Mouse (Mus musculus): ENCODE results near the gene Myh11. TPM values are rescaled to one million over a fixed set of nuclear protein-coding genes. Genes with fewer than 3 reads are reported as not detected.

Myh11 gene
- total and polyA plus RNA-seq, 3 experiments = 16.9 to 34.4 (median 31.7) TPM

- 73% methylated on average over 3 of the region's 3 CpGs for WGBS
- H3K27me3 ChIP-seq (ENCODE audit: control insufficient read depth, insufficient read depth, low read length) = no peaks in the 10 kb centered on the region
- intact Hi-C loops (cut with DNase I) = no loop called here
- H3K4me3 ChIP-seq = no peak overlapping the region
- no peak for DNase-seq
- H3K27ac ChIP-seq = no peak overlapping the region
- no peak overlapping the region for H3K9ac ChIP-seq (ENCODE audit: low read depth, low read length)
- no peaks in the 10 kb centered on the region for H3K4me1 ChIP-seq (ENCODE audit: control insufficient read depth, insufficient read depth, low read length)
- TF ChIP-seq CTCF (IDR thresholded peaks at IDR 0.05) (no peak), POLR2A (IDR thresholded peaks at IDR 0.05; ENCODE audit: insufficient read depth, low read depth, low read length) (no peak), EP300 (IDR thresholded peaks at IDR 0.05; ENCODE audit: insufficient read depth, low read depth, low read length) (no peak)
- H3K36me3 ChIP-seq (ENCODE audit: control insufficient read depth, insufficient read depth, low read length) = no peaks in the 10 kb centered on the region
- H3K79me2 ChIP-seq (replicated peaks; ENCODE audit: control insufficient read depth, insufficient read depth, low read length) = no peaks in the 10 kb centered on the region
Observed at GRCm38 (mm10) chr16:14297137-14297536, 6.0 kb upstream of the Myh11 start.

DNA sequence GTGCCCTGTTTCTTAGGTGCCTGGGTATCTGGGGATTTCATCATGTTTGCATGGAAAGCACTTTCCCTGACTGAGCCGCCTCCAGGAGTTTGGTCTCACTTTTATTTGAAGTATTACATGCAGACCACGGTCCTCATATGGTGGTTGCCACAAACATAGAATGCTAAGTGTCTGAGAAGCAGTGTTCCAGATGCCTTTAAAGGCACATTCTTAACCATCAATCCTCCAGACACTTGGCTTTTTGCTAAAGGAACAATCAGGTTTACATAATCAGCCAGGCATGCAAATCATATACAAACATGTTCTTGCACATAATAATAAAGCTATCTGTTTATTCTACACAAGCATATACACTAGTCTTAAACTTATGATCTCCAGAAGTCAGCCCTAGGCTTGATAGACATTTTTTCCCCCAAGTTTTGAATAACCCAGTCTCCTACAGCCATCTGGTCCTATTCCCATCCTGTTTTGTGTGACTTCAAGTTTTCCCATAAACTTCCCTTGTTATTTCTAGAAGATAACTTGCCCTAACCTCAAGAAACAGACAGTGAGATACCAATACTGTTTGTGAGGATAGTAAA is 5.5 kb upstream of the Myh11 start:
- 82% methylated on average over 2 of the region's 2 CpGs for WGBS
- no peak for TF ChIP-seq POLR2A (IDR thresholded peaks at IDR 0.05; ENCODE audit: insufficient read depth, low read depth, low read length)
- no peak for TF ChIP-seq EP300 (IDR thresholded peaks at IDR 0.05; ENCODE audit: insufficient read depth, low read depth, low read length)
- no peak for TF ChIP-seq CTCF (IDR thresholded peaks at IDR 0.05)
- Histone ChIP-seq H3K27ac (no peak overlapping the region), H3K4me1 (ENCODE audit: control insufficient read depth, insufficient read depth, low read length) (peaks cover 2% of the 10 kb centered on the region), H3K9ac (ENCODE audit: low read depth, low read length) (no peak overlapping the region), H3K27me3 (ENCODE audit: control insufficient read depth, insufficient read depth, low read length) (no peaks in the 10 kb centered on the region), H3K79me2 (replicated peaks; ENCODE audit: control insufficient read depth, insufficient read depth, low read length) (no peaks in the 10 kb centered on the region), H3K4me3 (no peak overlapping the region), H3K36me3 (ENCODE audit: control insufficient read depth, insufficient read depth, low read length) (no peaks in the 10 kb centered on the region)
- intact Hi-C loops (cut with DNase I) = no loop called here
- no peak for DNase-seq

- no peak overlapping the region for H3K27ac ChIP-seq
- H3K9ac ChIP-seq (ENCODE audit: low read depth, low read length) = no peak overlapping the region
- H3K79me2 ChIP-seq (replicated peaks; ENCODE audit: control insufficient read depth, insufficient read depth, low read length) = no peaks in the 10 kb centered on the region
- WGBS = 71% methylated on average over 2 of the region's 2 CpGs
- intact Hi-C loops (cut with DNase I) = no loop called here
- H3K4me1 ChIP-seq (ENCODE audit: control insufficient read depth, insufficient read depth, low read length) = peaks cover 2% of the 10 kb centered on the region
- no peak for DNase-seq
- no peak overlapping the region for H3K4me3 ChIP-seq
- no peaks in the 10 kb centered on the region for H3K27me3 ChIP-seq (ENCODE audit: control insufficient read depth, insufficient read depth, low read length)
- TF ChIP-seq EP300 (IDR thresholded peaks at IDR 0.05; ENCODE audit: insufficient read depth, low read depth, low read length) (no peak), CTCF (IDR thresholded peaks at IDR 0.05) (no peak)
- no peaks in the 10 kb centered on the region for H3K36me3 ChIP-seq (ENCODE audit: control insufficient read depth, insufficient read depth, low read length)
Observed at GRCm38 (mm10) chr16:14295291-14295690, 4.1 kb upstream of the Myh11 start.

DNA sequence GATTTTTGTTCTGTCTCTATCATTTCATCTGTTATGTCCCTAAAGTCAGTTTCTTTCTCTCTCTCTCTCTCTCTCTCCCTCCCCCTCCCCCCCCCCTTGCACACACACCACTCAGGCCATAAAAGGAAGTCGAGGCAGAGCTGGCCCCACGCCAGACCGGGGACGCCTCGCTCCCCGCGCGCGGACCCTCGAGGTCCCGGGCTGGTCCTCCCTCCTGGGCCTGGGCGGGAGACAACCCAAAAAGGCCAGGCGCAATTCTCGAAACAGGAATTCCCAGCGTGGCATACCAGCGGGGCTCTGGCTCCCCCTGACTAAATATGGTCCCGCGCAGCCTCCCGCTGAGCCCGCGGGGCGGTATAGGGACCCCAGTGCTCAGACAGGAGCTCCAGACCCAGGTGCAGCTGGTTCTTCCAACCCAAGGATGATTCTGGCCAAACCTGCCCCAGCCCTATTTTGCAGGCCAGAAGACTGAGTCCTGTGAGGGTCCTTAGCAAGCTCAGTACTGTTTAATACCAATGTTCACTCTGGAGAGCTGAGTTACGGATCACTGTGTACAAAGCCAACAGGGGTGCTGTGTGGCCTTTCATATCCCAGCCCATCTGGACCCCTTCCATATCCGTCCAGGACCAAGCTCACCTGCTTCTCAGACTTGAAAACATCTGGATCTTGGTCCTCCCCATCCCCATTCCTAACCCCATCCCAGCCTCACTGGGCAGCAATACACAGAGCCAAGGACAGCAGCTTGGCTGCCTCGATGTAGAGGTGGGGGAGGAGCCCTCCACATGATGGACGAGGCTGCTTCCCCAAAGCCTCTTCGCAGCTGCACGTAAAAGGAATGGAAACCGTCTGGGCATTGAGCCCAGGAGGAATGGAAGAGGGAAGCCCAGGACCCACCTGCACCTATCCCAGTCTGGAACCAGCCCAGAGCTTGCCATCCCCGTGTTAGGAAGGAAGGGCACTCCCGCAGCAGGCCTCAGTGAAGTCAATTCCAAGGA is 1.3 kb upstream of the Myh11 start:
- Histone ChIP-seq H3K36me3 (ENCODE audit: control insufficient read depth, insufficient read depth, low read length) (no peaks in the 10 kb centered on the region), H3K9ac (ENCODE audit: low read depth, low read length) (no peak overlapping the region), H3K27ac (peak overlapping the region; percentile 45), H3K27me3 (ENCODE audit: control insufficient read depth, insufficient read depth, low read length) (no peaks in the 10 kb centered on the region), H3K79me2 (replicated peaks; ENCODE audit: control insufficient read depth, insufficient read depth, low read length) (no peaks in the 10 kb centered on the region), H3K4me1 (ENCODE audit: control insufficient read depth, insufficient read depth, low read length) (peaks cover 2% of the 10 kb centered on the region), H3K4me3 (peak overlapping the region; percentile 27)
- peak; percentile 17 to 24 for DNase-seq
- WGBS = 8% methylated on average over 31 of the region's 31 CpGs
- intact Hi-C loops (cut with DNase I) = no loop called here
- TF ChIP-seq POLR2A (IDR thresholded peaks at IDR 0.05; ENCODE audit: insufficient read depth, low read depth, low read length) (no peak), EP300 (IDR thresholded peaks at IDR 0.05; ENCODE audit: insufficient read depth, low read depth, low read length) (no peak), CTCF (IDR thresholded peaks at IDR 0.05) (no peak)

DNA sequence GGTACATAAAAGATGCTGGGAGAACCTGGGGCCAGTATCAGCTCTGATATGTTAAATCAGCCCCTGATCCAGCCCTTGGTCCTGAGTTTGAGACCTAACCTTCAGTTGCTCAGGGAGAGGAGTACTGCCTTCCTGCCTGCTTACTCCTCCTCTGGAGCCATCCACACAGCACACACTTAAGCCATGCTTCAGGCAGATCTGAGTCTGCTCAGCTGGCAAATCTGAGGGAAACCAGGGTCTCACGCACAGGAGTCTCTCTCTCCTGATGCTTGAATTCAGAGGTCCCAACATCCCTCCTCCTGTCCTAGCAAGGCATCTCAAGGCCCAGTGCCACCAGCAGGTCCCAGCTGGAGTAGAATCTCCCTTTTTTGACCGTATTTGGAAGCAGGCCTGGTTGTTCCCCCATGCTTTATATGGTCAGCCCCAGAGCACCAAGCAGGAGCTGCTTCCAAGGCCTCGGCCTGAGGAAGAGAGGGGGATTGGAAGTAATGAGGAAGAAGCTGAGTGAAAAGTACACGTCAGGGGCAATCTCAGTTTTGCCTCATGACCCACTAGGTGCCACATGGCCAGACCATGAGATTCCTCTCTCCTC is 18.7 kb downstream of the Myh11 start:
- Histone ChIP-seq H3K4me3 (no peak overlapping the region), H3K9ac (ENCODE audit: low read depth, low read length) (no peak overlapping the region), H3K27ac (no peak overlapping the region), H3K79me2 (replicated peaks; ENCODE audit: control insufficient read depth, insufficient read depth, low read length) (no peaks in the 10 kb centered on the region), H3K27me3 (ENCODE audit: control insufficient read depth, insufficient read depth, low read length) (no peaks in the 10 kb centered on the region), H3K36me3 (ENCODE audit: control insufficient read depth, insufficient read depth, low read length) (no peaks in the 10 kb centered on the region), H3K4me1 (ENCODE audit: control insufficient read depth, insufficient read depth, low read length) (no peaks in the 10 kb centered on the region)
- no peak for DNase-seq
- TF ChIP-seq EP300 (IDR thresholded peaks at IDR 0.05; ENCODE audit: insufficient read depth, low read depth, low read length) (no peak), CTCF (IDR thresholded peaks at IDR 0.05) (no peak), POLR2A (IDR thresholded peaks at IDR 0.05; ENCODE audit: insufficient read depth, low read depth, low read length) (no peak)
- intact Hi-C loops (cut with DNase I) = no loop called here
- WGBS = 56% methylated on average over 4 of the region's 4 CpGs
